Mouse (Mus musculus): Measurements from ENCODE around the gene Olfr1134. TPM values are rescaled to one million over a fixed set of nuclear protein-coding genes. Genes with fewer than 3 reads are reported as not detected.
"Not testable (repeated sequence)": the region's sequence is repeated elsewhere in the genome, so short reads cannot be mapped to it uniquely, and the experiment has no call there.

The Olfr1134 gene
- not detected for total RNA-seq (2021)
- long read RNA-seq, experiment 1: 0 reads
- long read RNA-seq, experiment 2: 0 reads

DNA sequence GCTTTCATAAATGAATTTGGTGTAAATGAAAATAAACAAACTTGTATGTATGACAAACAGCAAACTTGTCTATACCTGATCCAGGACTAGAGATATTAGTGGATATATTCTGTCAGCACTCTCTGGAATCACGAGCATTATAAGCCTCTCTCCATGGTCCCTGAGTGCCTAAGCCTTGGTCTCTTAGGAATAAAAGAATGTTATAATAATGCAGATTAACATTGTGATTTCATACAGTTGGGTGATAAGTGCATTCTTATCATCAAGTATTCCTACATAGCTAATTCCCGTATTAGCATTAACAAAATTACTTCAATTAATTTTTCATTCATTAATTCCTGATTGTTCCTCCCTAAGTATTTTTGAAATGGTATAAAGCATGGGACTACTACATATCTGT is at the start of gene Olfr1134:
Olfr1134 (minus strand) TSS at position 101 of the 400 bp plus-strand sequence.
- no peak for DNase-seq (ENCODE audit: low spot score in 2 of 2)

- no peak for DNase-seq (ENCODE audit: low spot score in 2 of 2)
Measured at GRCm38 (mm10) chr2:87693847-87694246, 35.6 kb upstream of the Olfr1134 start, which contains the start of gene Olfr1136. Gene Olfr1136 (minus strand): TSS chr2:87693947.

- no peak for DNase-seq (ENCODE audit: low spot score in 2 of 2)
Measured at GRCm38 (mm10) chr2:87673564-87673963, 15.3 kb upstream of the Olfr1134 start, which contains the start of gene Olfr1135. Gene Olfr1135 (minus strand): TSS chr2:87673664.

DNA sequence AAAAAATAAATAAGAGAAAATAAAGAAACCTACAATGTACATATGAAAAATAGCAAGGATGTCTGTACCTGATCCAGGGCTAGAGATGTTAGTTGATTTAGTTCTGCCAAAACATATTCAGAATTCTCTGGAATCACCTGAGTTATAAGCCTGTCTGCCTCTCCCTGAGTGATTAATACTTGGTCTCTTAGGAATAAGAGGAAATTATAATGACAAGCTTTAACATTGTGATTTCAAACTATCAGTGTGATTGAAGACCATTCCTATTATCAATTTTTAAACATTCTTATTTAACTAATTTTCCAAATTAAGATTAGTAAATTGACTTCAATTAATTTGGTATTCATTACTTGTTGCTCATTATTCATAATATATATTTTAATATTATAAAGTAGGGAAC is 11.0 kb downstream of the Olfr1134 start, which contains the start of gene Olfr1133:
Olfr1133 (minus strand) TSS at position 101 of the 400 bp plus-strand sequence.
- DNase-seq (ENCODE audit: low spot score in 2 of 2): no peak

DNA sequence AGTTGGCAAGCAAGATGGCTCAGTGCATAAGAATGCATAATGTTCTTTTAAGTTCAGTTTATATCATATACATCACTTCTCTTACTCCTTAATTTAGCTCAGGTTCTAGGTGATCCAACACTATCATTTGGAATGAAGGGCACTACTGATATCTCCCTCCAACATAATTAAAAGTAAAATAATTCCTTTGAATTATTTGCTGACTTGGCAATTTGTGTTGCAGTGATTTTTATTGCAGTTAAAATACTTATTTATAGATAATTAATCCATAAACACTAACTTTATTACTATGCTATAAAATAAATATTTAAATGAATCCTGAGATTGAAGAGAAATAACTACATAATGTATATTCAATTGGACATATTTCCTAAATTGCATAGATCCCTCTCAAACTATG is 15.8 kb downstream of the Olfr1134 start:
- no peak for DNase-seq (ENCODE audit: low spot score in 2 of 2)

DNA sequence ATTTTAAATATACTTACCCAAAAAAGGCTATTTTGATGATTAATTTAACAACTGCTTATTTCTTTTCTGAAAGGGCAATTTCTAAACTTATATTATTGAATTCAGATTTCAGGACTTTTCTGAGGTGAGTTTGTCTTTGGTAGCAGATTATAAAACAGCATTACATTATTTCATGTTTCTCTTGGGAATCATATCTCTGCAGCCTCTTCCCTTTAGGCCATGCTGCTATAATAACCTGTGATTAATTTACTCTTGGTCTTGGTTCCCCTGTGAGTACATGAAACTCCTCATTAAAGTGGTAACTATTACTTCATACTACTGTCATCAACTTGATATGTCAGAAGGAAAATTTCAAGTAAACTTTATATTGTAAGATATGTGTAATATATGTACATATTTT is 20.8 kb downstream of the Olfr1134 start, which contains the start of gene Olfr1132:
Olfr1132 (minus strand) TSS at position 101 of the 400 bp plus-strand sequence.
- DNase-seq (ENCODE audit: low spot score in 2 of 2): no peak

- DNase-seq (ENCODE audit: low spot score in 2 of 2): no peak
Measured at GRCm38 (mm10) chr2:87626804-87627203, 31.5 kb downstream of the Olfr1134 start, which contains the start of gene Olfr1131. Gene Olfr1131 (plus strand): TSS chr2:87627104.

DNA sequence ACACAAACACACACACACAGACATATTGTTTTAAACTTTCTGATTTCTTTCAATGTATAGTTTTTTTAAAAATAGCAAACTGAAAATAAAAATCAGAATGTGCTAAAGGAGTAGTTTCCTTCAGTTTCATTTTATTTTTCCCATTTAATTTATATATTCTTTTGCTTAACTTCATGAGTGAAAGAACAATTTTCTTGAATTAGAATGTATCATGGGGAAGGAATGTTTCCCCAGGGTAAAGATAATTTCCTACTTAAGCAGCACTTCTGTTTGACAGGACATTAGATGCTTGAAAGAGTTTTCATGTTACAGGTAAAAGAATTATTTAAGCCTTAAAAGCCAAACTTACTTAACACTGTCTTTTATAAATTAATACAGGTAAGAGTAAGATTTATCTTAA is 52.3 kb downstream of the Olfr1134 start, which contains the start of gene Olfr1130:
Olfr1130 (plus strand) TSS at position 301 of the 400 bp plus-strand sequence.
- DNase-seq (ENCODE audit: low spot score in 2 of 2): not testable (repeated sequence)

Other genes with a start within 250 kb of the Olfr1134 start
- gene Olfr1123, start 241.8 kb downstream of the Olfr1134 start, total RNA-seq (2021): not detected
- not detected for gene Olfr1124, start 228.2 kb downstream of the Olfr1134 start, total RNA-seq (2021)
- not detected for gene Olfr1126, start 204.5 kb downstream of the Olfr1134 start, total RNA-seq (2021)
- gene Pramel7, start 161.4 kb downstream of the Olfr1134 start, total RNA-seq (2021): not detected
- gene Pramel6, start 151.9 kb downstream of the Olfr1134 start, total RNA-seq (2021): not detected
- not detected for gene Olfr153, start 126.7 kb downstream of the Olfr1134 start, total RNA-seq (2021)
- gene Olfr1128, start 112.9 kb downstream of the Olfr1134 start, total RNA-seq (2021): not detected
- not detected for gene Olfr1129, start 84.6 kb downstream of the Olfr1134 start, total RNA-seq (2021)
- gene Olfr1130, start 52.2 kb downstream of the Olfr1134 start, total RNA-seq (2021): not detected
- gene Olfr1131, start 31.4 kb downstream of the Olfr1134 start, total RNA-seq (2021): not detected
- gene Olfr1132, start 20.9 kb downstream of the Olfr1134 start, total RNA-seq (2021): not detected
- gene Olfr1133, start 11.1 kb downstream of the Olfr1134 start, total RNA-seq (2021): not detected
- not detected for gene Olfr1135, start 15.2 kb upstream of the Olfr1134 start, total RNA-seq (2021)
- gene Olfr1136, start 35.5 kb upstream of the Olfr1134 start, total RNA-seq (2021): not detected
- gene Olfr1137, start 54.7 kb upstream of the Olfr1134 start, total RNA-seq (2021): not detected
- not detected for gene Olfr1138, start 81.5 kb upstream of the Olfr1134 start, total RNA-seq (2021)
- not detected for gene Olfr1140, start 85.3 kb upstream of the Olfr1134 start, total RNA-seq (2021)
- not detected for gene Olfr1141, start 95.5 kb upstream of the Olfr1134 start, total RNA-seq (2021)
- not detected for gene Olfr152, start 121.0 kb upstream of the Olfr1134 start, total RNA-seq (2021)
- not detected for gene Olfr1143, start 142.1 kb upstream of the Olfr1134 start, total RNA-seq (2021)
- gene Olfr1145, start 151.4 kb upstream of the Olfr1134 start, total RNA-seq (2021): not detected
- not detected for gene Olfr1148, start 172.1 kb upstream of the Olfr1134 start, total RNA-seq (2021)
- gene Olfr1150-ps1, start 185.5 kb upstream of the Olfr1134 start, total RNA-seq (2021): not detected
- gene Olfr1151, start 197.4 kb upstream of the Olfr1134 start, total RNA-seq (2021): not detected
- gene Olfr1152, start 208.0 kb upstream of the Olfr1134 start, total RNA-seq (2021): not detected
- gene Olfr1153, start 236.5 kb upstream of the Olfr1134 start, total RNA-seq (2021): not detected
- gene Olfr1154, start 246.7 kb upstream of the Olfr1134 start, total RNA-seq (2021): not detected

Measured in left cerebral cortex, adult 18-20 months (tissue).